Mouse (Mus musculus): ENCODE results near the gene Tmem144. TPM values are rescaled to one million over a fixed set of nuclear protein-coding genes. Genes with fewer than 3 reads are reported as not detected.

Tmem144 gene
- 2.8 and 3.0 TPM in 2 replicates for total RNA-seq (2014; fragmentation: Nextera tagmentation)
- 2.7 and 2.8 TPM in 2 replicates for total RNA-seq (2017)

DNA sequence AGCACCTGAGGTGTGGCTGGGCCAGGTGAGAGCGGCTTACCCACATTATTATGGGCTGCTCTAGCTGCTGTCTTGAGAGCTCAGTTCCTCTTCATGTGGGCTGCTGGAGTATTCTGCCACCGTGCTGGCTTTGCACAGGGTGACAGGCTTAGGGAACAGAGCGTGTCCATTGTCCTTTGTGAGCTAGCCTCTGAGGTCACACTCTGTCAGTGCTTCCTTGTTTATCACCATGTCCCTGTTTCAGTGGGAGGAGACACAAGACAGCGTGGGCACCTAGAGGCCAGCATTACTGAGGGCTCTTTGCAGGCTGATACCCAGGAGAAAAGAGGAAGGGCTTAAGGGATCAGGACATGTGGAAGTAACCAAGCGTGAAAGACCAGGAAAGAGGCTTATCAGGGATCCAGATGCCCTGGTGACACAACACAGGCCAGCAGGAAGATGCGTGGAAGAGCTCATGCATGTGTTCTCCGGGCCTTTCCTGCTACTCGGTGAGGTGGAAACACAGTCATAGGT is at the start of gene Tmem144:
Gene Tmem144 (minus strand): TSS at position 120 of the 513 bp plus-strand sequence.
- ATAC-seq (replicated peaks; ENCODE audit: poor library complexity, severe bottlenecking), result peak; percentile 84

DNA sequence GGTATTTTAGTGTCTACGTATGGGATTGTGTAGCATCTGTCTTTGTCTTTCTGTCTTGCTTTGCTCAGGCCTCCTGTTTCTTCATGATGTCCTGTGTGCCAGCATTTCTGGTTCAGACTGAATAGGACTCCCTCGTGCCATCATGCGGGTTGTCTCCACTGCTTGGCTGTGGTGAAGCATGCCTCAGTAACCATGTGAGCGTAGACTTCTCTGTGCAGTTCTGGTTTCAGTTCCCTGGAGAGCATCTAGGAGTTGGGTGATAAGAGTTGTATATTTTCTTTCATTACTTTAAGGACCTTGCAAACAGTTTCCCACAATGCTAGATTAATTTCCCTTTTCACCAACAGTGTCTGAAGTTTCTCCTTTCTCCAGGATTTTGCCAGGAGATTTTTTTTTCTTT is 49.2 kb upstream of the Tmem144 start:
- ATAC-seq (replicated peaks; ENCODE audit: poor library complexity, severe bottlenecking), result peak; percentile 79

- ATAC-seq (replicated peaks; ENCODE audit: poor library complexity, severe bottlenecking), result peak; percentile 1; the same call in 1 of the 2 replicates
Observed at GRCm38 (mm10) chr3:79901321-79901720, 48.7 kb upstream of the Tmem144 start.

DNA sequence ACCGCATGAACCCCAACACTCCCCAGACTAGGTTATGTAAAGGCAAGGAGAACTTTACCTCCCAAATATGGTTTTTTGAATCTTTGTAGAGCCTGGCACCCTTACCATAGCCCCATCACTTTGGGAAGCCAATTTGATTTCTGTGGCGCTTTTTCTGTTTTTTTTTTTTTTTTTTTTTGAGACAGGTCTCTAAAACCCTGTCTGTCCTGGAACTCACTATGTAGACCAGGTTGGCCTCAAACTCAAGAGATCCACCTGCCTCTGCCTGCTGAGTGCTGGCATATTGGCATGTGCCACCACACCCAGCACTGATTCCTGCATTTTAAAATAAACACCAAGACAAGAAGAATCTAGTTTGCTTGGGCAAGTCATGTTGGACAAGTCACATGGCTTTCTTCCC is 47.9 kb upstream of the Tmem144 start:
- ATAC-seq (replicated peaks; ENCODE audit: poor library complexity, severe bottlenecking), result no peak; the same call in 1 of the 2 replicates

- ATAC-seq (replicated peaks; ENCODE audit: poor library complexity, severe bottlenecking), result no peak
Observed at GRCm38 (mm10) chr3:79899906-79900305, 47.3 kb upstream of the Tmem144 start.

- ATAC-seq (replicated peaks; ENCODE audit: poor library complexity, severe bottlenecking), result no peak
Observed at GRCm38 (mm10) chr3:79898514-79898913, 45.9 kb upstream of the Tmem144 start.

DNA sequence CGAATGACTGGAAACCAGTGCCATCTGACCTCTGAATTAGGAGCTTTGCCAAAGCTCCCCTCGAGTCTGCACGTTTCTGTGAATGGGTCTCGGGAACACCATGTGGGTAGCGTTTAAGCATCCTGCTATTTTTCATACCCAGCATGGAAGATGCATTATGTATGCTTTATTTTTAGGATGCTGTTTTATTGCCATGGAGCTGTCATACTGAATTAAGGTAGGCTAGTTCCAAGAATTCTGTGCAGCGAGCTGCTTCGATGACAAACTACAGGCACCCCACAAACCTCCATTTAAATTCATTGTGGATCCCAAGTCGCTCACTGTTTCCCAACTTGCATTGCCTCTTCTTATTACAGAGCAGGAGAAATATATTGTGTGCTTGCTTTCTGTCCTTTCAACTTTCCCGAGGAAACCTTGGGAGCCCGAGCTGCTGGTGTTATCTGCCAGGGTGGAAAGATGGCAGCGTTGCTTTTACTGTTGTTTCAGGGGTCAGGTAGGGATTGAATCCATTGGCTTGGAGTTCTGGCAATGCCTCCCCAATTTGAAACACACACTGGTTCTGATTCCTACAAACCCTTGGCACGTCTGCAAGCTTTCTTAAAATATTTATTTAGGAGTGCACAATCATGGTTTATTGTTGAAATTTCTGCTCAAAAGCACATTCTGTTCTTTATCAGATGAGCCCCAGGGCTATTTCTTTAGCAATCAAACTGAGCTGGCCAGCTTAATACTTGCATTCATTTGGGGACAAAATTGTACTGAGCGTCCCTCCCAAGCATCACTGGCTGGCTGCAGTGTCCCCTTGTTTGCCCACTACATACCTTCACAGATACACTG is 45.2 kb upstream of the Tmem144 start:
- ATAC-seq (replicated peaks; ENCODE audit: poor library complexity, severe bottlenecking), result no peak

- no peak for ATAC-seq (replicated peaks; ENCODE audit: poor library complexity, severe bottlenecking)
Observed at GRCm38 (mm10) chr3:79887966-79888365, 35.4 kb upstream of the Tmem144 start.

GRCm38 (mm10) chr3:79887161-79887855 is 34.7 kb upstream of the Tmem144 start:
- ATAC-seq (replicated peaks; ENCODE audit: poor library complexity, severe bottlenecking), result no peak

- peak; percentile 46 for ATAC-seq (replicated peaks; ENCODE audit: poor library complexity, severe bottlenecking)
Observed at GRCm38 (mm10) chr3:79886357-79887091, 34.0 kb upstream of the Tmem144 start.

DNA sequence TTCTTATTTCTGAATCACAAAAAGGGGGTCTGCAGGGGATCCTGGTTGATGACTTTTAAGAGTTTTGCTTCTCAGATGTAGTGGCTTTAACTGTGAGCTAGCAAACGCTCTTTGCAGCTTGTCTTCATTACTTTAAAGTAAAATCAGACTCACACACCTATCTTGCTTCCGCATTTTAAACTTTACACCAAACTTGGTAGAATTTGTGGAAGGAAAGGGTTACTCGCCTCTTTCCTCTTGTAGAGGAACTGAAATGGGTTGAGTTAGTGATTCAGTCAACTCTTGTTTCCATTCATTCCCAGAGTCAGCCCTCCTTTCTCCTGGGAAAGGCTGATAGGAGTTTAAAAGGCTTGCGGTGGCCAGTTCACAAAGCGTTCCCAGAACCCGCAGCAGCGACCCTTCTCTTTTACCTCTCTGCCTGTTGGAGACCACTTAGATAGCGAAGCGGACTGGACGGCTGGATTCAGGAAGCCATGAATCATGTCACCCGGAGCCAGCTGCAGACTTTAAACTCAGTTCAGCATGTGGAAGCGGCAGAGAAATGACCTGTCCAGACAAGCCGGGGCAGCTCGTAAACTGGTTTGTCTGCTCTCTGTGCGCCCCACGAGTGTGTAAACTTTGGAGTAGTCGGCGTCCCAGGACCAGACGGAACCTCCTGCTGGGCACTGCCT is 33.2 kb upstream of the Tmem144 start:
- ATAC-seq (replicated peaks; ENCODE audit: poor library complexity, severe bottlenecking), result peak; percentile 66

DNA sequence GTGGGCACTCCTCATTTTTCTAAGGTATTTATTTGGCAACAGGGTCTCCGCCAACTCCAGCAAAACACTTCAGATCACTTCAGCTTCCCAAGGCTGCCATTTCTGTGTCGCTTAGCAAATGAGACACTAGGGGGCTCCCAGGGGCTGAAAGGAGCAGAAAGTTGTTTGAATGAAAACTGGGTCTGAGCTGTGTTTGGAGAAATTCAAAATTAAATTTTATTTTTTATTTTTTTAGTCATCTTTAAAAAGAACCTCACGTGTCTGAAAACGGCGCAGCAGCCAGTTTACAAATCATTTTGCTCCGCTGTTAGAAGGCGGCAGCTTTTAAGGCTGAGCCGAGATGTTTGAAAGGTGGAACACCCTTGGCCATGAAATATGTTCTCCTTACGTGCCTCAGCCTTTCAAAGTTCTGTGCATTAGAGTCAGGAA is 32.2 kb upstream of the Tmem144 start:
- peak; percentile 55 for ATAC-seq (replicated peaks; ENCODE audit: poor library complexity, severe bottlenecking)

- ATAC-seq (replicated peaks; ENCODE audit: poor library complexity, severe bottlenecking), result no peak
Observed at GRCm38 (mm10) chr3:79884305-79884704, 31.7 kb upstream of the Tmem144 start, which contains the start of gene Fam198b. Gene Fam198b (plus strand): TSS chr3:79884533.

DNA sequence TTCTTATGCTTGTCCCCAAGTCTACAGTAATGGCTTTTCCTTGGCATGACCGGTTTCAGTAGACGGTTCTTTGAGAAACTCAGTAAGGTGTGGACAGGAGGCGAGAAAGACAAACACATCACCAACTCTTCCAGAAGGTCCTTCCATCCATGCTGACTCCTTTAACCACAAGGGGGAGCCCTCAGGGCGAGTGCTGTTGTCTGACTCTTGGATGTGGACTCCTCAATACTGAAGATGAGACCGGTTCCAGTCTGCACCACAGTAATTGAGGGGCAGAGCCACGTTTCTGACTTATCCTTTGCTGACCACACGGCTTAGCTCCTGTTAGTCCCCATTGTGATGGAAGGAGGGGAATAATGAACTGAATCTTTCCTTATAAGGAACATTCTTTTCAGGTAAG is 30.5 kb upstream of the Tmem144 start:
- ATAC-seq (replicated peaks; ENCODE audit: poor library complexity, severe bottlenecking), result peak; percentile 55; the same call in 1 of the 2 replicates

- no peak for ATAC-seq (replicated peaks; ENCODE audit: poor library complexity, severe bottlenecking)
Observed at GRCm38 (mm10) chr3:79881645-79882044, 29.1 kb upstream of the Tmem144 start.

GRCm38 (mm10) chr3:79879246-79879645 is 26.7 kb upstream of the Tmem144 start:
- ATAC-seq (replicated peaks; ENCODE audit: poor library complexity, severe bottlenecking), result no peak

DNA sequence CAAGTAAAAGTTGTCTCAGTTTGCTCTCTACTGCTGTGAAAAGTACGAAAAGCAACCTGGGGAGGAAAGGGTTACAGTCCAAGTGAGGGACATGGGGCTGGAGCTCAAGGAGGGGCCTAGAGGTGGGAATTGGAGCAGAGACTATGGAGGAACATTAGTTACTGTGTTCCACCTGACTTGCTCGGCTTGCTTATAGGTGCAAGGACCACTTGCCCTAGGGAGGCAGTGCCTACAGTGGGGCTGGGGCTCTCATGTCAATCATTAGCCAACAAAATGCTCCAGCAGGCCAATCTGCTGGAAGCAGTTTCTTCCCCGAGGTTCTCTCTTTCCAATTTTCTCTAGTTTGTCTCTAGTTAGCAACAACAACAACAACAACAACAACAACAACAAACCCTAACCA is 25.8 kb upstream of the Tmem144 start:
- no peak for ATAC-seq (replicated peaks; ENCODE audit: poor library complexity, severe bottlenecking)

GRCm38 (mm10) chr3:79875471-79875870 is 22.9 kb upstream of the Tmem144 start:
- no peak for ATAC-seq (replicated peaks; ENCODE audit: poor library complexity, severe bottlenecking)

DNA sequence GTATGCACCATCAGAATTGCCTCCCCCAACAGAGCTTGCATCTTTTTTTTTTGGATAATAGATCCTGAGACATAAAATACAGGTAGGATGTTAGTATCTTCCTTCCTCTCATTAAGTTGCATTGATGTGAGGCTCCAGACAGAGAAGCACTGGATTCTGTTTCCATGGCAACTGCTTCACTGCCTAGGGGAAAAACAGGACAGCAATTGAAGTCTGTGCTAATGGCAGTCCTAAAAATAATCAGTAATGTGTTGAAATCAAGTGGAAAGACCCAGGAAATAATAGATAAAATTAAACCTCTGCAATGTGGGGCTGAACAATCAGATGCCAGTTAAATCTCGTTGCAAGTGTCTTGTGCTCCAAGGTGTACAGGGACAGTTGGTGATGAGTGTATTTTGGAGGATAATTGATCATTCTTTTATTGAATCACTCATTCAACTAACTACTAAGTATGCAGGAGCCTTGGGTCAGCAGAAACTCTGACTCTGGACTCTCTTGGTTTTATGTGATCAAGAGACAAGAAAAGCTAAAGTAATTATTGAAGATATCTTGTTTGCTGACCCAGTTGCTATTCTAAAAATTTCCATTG is 14.6 kb upstream of the Tmem144 start:
- ATAC-seq (replicated peaks; ENCODE audit: poor library complexity, severe bottlenecking), result no peak
